Mouse (Mus musculus) right cerebral cortex, postnatal 4 days (tissue): ENCODE data around the gene Prrx1.

Experiments used
- DNase-seq: peaks from one replicate; pipeline ENCODE4 v3.0.0-alpha.2; 2022

Gene Prrx1

DNA sequence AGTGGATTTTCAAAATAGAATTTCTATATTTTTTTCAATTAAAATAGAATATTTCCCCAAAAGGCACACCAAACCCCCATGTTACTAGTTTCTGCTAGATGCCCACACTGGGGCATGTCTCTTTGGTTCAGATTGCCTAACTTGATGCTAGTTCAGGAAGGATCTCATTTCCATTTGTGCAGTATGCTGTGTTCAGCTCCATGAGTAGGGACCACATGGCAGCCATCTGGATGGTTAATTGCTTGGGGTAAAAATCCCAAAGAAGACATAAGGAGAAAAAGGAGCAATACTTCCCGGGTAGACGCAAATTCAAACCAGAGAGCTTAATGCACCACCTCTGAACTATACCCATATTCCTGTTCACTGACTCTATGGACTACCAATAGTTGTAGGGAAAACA, 57.6 kb downstream of the Prrx1 start:
- no peak for DNase-seq

DNA sequence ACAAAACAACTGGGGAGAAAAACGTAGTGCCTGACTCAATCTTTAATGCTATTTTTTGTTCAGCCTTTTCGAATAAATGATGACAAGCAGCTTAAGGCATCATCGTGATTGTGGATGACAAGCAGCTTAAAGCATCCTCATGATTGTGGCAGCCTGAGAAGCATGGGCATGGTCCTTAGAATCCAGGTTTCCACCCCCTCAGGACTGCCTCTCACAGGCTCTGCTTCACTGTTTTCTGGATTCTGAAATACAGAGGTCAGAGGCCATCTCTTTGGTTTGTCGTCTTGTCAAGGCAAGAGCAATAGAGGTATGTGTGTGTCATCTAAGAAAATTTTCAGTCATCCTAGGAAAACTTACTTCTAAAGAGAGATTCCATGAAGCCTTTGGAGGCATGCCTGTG, 60.7 kb downstream of the Prrx1 start:
- no peak for DNase-seq

DNA sequence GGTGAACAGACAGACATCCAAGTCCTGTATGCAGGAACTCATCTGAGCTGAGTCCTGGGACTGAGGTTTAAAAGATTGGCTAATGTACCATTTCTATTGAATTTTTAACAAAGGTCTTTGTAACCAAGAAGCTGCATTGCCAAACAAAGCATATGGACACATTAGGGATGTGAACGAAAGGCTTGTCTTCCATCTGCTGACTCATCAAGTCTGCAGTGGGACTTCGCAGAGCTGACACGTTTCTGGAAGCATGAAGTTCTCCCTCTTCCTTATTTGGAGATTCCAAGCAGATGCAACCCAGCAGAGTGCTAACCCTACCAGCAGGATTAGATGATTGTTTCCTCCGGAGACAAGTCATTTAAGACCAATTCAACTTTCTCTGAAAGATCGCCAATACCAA, 61.2 kb downstream of the Prrx1 start:
- DNase-seq, result no peak

DNA sequence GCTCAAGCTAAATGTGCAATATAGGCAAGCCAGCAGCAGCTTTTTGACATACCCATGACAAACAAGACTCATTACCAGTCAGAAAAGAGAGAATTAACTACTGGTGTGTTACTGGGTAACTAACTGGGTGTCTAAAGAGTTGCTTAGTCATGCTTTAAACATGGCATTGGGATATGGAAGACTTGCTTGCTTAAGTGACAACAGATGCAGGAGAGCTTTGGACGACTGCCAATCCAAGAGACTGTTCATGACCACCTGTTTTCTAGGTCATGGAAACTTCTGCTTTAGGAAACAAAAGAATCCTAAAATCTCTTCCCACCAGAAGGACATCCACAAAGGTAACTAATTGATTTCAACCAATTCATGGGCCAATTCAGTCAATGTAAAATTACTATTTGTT, 61.7 kb downstream of the Prrx1 start:
- DNase-seq, result no peak

DNA sequence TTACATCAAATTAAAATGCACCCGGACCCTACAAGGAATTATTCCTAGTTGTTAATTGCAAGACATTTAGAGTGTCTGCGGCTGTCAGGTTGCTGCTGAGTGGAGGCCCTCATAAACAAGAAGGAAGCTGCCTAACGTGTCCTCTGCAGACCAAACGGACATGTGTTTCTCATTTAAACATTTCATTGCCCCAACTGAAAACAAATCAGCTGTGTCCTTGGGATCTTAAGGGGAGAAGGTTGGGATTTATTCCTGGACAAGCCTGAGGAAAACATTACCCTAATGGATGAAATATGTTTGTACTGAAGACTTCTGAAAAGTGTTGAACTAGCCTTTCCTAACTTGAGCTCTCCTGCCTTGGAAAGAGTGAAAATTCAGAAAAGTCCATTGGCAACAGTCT, 74.6 kb downstream of the Prrx1 start:
- DNase-seq, result no peak

DNA sequence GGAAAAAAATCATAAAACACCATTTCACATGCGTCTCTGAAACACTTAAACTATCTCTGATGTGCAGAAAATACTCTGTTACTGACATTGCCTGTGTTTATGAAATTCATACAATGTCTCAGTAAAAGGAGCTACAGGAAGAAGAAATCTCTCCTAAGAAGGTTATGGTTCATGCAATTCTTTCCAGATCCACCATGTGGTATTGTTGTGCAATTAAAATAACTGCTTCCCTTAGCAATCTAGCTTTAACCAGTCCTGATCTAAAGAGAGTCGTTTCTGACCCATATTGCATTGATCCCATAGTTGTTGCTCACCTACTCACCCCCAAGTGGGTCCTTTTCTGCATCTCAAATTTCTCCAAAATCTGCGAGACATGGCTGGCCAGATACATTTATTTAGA, 82.3 kb downstream of the Prrx1 start:
- DNase-seq, result no peak

DNA sequence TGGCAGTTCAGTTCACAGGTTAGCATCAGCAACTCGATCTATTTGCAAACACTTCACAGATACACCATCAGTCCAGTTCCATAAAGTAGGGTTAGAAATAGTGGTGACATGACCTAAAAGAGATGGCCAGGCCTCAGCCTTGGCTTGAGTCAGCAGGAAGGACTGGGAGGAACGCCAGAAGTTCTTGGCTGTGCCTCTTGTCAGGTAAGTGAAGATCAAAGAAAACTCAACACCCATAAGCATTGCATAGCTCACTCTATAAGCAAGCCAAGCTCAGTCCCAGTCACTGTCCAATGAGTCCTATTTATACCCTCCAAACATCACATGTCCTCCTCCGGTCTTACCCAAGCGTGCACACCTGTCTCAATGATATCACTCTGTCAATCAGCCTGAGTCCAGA, 87.2 kb downstream of the Prrx1 start:
- DNase-seq, result no peak

DNA sequence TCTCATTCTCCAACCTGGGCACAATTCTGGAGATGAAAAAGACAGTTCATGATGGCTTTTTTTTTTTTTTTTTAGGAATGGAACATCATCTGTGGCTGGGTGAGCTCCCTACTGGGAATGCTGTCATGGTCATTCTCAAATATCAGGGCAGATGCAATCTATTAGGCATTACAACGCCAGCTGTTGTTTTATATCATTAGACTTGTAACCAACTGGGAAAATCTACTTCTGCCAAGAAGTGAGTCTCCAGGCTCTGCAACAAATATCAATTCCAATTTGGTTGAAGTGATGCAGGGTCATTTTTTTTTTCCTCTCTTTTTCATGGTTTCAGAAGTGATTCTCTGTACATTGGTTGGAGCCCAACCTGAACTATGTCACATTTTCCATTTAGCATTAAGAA, 91.7 kb downstream of the Prrx1 start:
- DNase-seq, result no peak

DNA sequence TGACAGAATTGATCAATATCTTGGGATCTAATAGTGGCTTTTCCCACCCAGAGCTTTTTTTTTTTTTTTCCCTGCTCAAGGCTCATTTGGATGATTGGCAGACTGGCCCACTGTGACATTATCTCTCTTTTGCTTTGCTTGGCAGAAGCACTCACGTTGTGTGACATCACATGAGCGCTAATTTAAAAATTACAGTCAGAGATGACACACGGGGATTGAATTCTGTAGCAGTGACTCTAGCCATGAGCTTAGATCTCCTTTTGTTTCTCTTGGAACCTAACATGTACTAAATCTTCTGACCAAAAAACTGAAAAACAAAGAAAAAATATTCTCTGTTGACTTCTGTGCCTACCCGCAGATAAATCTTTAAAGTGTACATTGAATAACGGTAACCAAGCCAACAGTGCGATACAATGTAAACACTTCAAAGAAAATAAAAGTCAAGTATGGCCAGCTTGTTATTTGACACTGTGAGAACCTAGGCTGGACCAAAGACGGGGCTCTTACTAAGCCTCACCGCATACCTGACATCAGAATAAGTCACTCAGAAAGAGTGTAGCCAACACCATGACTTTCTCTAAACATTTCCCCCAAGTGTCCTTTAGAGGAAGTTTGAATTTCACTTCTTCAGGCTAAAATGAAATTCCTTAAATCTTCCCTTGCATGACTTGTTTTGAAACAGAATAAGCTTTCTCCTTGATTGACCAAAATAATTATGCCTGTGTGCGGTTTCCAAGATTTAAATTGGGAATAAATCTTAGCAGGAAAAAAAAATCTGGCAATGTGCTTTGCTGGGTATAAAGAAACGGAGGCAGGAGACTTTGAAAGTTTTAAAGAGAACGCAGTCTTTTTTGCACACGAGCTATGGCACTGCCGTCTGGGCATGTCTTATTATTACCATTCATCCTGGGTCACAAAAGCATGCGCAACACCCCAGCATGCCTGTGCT, 104.3 kb downstream of the Prrx1 start:
- DNase-seq, result no peak

DNA sequence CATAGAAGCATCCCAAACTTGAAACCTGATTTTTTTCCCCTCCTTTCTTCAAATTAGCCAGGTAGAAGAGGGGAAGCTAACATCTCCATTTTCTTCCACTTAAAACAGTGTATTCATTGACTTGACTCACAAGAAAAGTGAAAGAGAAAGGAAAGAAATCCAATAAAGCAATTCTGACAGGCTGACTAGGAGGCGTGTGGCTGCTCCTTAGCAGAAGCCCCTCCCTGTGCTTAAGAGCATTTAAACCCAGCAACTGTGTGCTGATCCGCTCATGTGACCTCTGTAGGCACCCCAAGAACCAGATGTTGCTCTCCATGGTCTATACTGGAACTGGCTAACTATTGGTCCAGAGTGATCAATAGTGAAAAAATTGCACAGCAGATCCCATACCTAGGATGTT, 114.7 kb downstream of the Prrx1 start:
- no peak for DNase-seq

DNA sequence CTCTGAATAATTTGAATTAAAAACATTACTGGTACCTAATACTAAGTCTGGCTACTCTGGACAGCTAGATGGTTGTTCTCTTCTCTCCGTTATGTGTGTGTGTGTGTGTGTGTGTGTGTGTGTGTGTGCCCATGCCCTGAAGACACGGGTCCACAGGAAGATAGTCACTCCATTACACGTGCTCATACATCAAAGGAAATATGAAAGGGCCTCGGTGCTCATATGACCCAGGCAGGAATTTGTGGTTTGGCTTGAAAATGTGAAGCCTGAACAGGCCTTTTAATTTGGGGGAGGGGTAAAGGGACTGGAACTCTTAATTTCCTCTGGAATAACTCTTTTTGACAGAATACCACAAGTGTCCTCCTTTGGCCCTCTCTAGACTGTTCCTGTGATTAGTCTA, 115.5 kb downstream of the Prrx1 start:
- no peak for DNase-seq
